Mouse (Mus musculus) C2C12 (cell line): Measurements from ENCODE around the gene Ankrd65. TPM values are rescaled to one million over a fixed set of nuclear protein-coding genes. Genes with fewer than 3 reads are reported as not detected.

Source experiments
- H3K27me3 ChIP-seq: one replicate; pipeline ENCODE4 v1.6.1; 2011; ENCODE audit not compliant: control insufficient read depth, insufficient read depth, insufficient read length
- H3K36me3 ChIP-seq: one replicate; pipeline ENCODE4 v1.6.1; 2011; ENCODE audit not compliant: control insufficient read depth, insufficient read depth
- H3K4me3 ChIP-seq: one replicate; pipeline ENCODE4 v1.5.1; 2011; ENCODE audit warnings: mild to moderate bottlenecking, control low read depth; ENCODE audit not compliant: poor library complexity, insufficient read depth, severe bottlenecking
- H3K79me2 ChIP-seq: one replicate; pipeline ENCODE4 v1.6.1; 2011; ENCODE audit not compliant: control insufficient read depth, insufficient read depth
- H3K79me3 ChIP-seq: one replicate; pipeline ENCODE4 v1.6.1; 2011; ENCODE audit warnings: low read depth, control low read depth
- H3ac ChIP-seq: one replicate; pipeline ENCODE3; 2011; ENCODE audit warnings: low read depth; ENCODE audit not compliant: control insufficient read depth, insufficient read length
- CEBPB ChIP-seq: IDR thresholded peaks from one replicate; pipeline ENCODE4 v1.6.1; 2011; ENCODE audit warnings: low read depth, mild to moderate bottlenecking, control low read depth, moderate library complexity
- CTCF ChIP-seq: IDR thresholded peaks from one replicate; pipeline ENCODE4 v1.5.1; 2011; ENCODE audit not compliant: control insufficient read depth, insufficient read depth, insufficient read length
- FOSL1 ChIP-seq: IDR thresholded peaks from one replicate; pipeline ENCODE4 v1.8.0; 2011; ENCODE audit warnings: mild to moderate bottlenecking, low read length; ENCODE audit not compliant: poor library complexity, insufficient read depth, severe bottlenecking
- MAX ChIP-seq: IDR thresholded peaks from one replicate; pipeline ENCODE4 v1.6.1; 2011; ENCODE audit warnings: mild to moderate bottlenecking, control low read depth
- MYOD1 ChIP-seq: IDR thresholded peaks from one replicate; pipeline ENCODE4 v1.6.1; 2011; ENCODE audit warnings: low read depth; ENCODE audit not compliant: control insufficient read depth, insufficient read length
- MYOG ChIP-seq: IDR thresholded peaks from one replicate; pipeline ENCODE4 v1.6.1; 2011; ENCODE audit not compliant: control insufficient read depth, insufficient read length; ENCODE audit errors: extremely low read depth
- USF1 ChIP-seq: IDR thresholded peaks from one replicate; pipeline ENCODE4 v1.6.1; 2011; ENCODE audit warnings: low read depth, mild to moderate bottlenecking, control low read depth, moderate library complexity
- polyA plus RNA-seq: library from polyadenylated mRNA; unstranded; fragments of >200 nt; fragmentation: generic; extraction: Trizol; gene quantifications from one replicate; pipeline ENCODE4 v1.2.1, GENCODE M21; 2012; ENCODE audit warnings: missing spikeins

The Ankrd65 gene
- polyA plus RNA-seq, 1 experiment = not detected

DNA sequence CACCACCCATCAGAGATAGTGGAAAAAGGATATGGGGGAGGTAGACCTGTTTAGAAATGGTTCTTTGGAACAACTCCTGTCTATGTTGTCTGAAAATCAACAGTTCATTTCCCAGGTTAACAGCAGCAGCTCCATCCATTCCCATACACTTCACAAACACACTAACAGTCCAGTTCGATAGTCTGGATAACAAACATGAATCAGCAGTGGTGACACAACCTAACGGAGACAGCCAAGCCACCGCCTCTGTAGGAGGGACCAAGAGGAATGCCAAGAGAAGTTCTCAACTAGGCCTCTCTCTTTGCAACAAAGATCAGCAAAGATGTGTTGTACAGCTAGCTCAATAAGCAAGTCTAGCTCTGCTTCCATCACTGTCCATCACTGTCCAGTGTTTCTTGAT, 27.9 kb upstream of the Ankrd65 start:
- Histone ChIP-seq H3K79me3 (peaks cover 32% of the 10 kb centered on the region), H3K4me3 (no peak overlapping the region), H3K36me3 (peaks cover 18% of the 10 kb centered on the region), H3ac (no peak overlapping the region), H3K79me2 (peaks cover 45% of the 10 kb centered on the region), H3K27me3 (no peaks in the 10 kb centered on the region)
- TF ChIP-seq MYOD1 (no peak), FOSL1 (no peak), USF1 (no peak), CTCF (no peak), CEBPB (no peak), MYOG (no peak), MAX (no peak)

DNA sequence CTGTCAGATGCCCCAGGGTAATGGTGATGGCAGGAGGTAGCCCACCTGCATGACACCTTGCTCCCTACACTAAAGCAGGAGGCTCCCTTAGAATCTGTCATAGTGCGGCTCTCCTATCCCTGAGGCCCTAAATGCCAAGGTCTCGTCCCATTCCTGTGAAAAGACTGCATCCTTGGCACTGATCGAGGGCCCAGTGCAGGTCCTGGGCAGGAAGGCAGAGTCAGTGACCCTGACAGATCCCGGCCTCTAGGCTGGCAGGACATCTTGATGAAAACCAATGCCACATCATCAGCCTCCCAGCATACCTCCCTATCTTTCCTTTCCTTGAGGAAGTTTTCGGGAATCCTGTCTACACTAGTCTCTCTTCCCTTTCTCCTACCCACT, 20.8 kb upstream of the Ankrd65 start:
- TF ChIP-seq MYOG (no peak), CEBPB (no peak), MAX (no peak), FOSL1 (no peak), USF1 (no peak), CTCF (no peak), MYOD1 (no peak)
- H3K79me2 ChIP-seq = no peaks in the 10 kb centered on the region
- no peaks in the 10 kb centered on the region for H3K27me3 ChIP-seq
- H3K4me3 ChIP-seq = peak overlapping the region; percentile 30
- no peaks in the 10 kb centered on the region for H3K79me3 ChIP-seq
- no peaks in the 10 kb centered on the region for H3K36me3 ChIP-seq
- peak overlapping the region; percentile 40 for H3ac ChIP-seq

DNA sequence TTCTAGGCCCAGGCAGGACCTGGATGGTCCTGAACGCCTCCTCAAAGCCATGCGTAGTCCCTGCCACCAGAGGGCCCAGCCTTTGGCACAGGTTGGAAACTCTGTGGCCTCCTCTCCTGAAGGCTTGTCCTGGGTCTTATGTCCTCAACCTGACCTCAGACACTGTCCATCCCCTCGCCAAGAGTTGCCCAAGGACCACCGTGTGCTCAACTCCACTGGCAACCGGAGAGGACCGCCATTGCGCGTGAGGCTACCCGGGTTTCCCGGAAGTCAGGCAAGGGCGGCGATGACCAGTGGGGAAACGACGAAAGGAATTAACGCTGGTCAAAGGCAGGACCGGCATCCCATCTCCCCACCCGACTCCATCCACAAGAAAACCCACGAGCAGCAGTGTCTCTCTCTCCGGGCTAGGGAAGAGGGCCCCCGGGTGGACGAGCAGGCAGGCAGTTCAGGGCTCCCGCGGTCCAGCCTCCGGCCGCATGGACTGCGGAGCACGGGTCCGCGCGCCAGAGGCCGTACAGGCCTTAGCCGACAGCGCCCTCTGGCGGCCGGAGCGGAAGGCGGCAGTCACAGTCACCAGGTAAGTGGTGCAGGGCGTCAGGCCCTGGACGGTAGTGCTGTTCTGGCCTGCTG, 20.2 kb upstream of the Ankrd65 start:
- TF ChIP-seq CTCF (peak; percentile 99), MAX (peak; percentile 67), USF1 (no peak)
- Histone ChIP-seq H3K27me3 (no peaks in the 10 kb centered on the region), H3ac (peak overlapping the region; percentile 72), H3K36me3 (no peaks in the 10 kb centered on the region), H3K4me3 (peak overlapping the region; percentile 30), H3K79me3 (no peaks in the 10 kb centered on the region), H3K79me2 (no peaks in the 10 kb centered on the region)

DNA sequence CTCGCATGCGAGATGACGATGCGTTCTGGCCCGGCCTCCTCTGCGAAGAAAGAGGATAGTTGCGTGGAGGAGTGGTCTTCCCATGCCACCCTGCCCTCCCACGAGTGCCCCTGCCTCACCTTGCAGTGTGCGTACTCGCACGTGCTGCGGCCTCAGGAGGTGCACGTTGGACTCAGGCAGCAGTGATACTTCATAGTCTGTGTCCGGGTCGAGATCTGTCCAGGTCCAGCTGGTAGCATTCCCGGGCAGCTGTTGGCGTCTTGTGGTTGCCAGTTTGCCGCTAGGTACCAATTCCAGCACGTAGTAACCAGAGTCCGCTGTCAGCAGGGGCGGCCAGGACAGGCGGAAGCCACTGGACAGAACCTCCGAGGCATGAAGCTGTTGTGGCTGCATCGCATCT, 19.6 kb upstream of the Ankrd65 start:
- Histone ChIP-seq H3K4me3 (no peak overlapping the region), H3K27me3 (no peaks in the 10 kb centered on the region), H3K79me2 (no peaks in the 10 kb centered on the region), H3K79me3 (no peaks in the 10 kb centered on the region), H3K36me3 (no peaks in the 10 kb centered on the region), H3ac (peak overlapping the region; percentile 14)
- no peak for TF ChIP-seq MYOD1
- TF ChIP-seq CTCF = no peak
- TF ChIP-seq MAX = no peak
- TF ChIP-seq USF1 = no peak
- TF ChIP-seq MYOG = no peak
- TF ChIP-seq FOSL1 = no peak
- no peak for TF ChIP-seq CEBPB

DNA sequence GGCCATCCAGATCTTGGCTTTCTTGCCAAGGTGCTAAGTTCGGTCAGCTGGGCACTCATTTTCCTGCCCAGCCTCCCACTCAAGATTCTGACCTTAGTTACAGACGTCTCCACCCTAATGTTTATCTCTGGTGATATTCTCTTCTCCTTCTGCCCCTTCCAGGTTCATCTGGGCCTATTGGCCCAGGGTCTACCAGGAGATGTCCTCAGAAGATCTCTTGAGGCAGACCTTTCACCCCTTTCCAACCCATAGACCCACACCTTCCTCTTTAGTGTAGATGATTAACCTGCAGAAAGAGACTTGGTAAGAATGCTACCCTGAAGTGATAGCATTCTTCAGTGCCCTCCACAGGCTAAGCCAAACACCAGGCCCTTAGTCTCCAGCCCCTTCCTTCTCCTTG, 18.5 kb upstream of the Ankrd65 start:
- H3K79me2 ChIP-seq = no peaks in the 10 kb centered on the region
- H3K27me3 ChIP-seq = no peaks in the 10 kb centered on the region
- TF ChIP-seq FOSL1 = no peak
- TF ChIP-seq CEBPB = no peak
- no peak for TF ChIP-seq MAX
- no peak for TF ChIP-seq MYOD1

DNA sequence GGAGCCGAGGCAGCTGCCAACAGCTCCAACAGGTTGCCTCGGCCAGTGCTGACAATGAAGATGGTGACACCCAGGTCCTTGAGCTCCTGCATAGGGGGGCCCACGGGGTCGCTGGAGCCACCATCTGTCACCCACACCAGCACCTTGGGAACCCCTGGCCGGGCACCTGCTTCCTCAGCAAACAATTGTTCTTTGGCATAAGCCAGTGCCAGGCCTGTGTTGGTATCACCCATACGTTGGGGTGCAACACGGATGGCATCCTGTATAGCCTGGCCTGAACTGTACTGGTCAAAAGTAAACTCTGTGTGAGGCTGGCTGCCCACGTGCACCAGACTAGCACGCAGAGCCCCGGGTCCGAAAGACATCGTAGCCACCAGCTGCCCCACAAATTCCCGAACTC, 17.5 kb upstream of the Ankrd65 start:
- no peaks in the 10 kb centered on the region for H3K36me3 ChIP-seq
- no peaks in the 10 kb centered on the region for H3K79me3 ChIP-seq
- no peak overlapping the region for H3ac ChIP-seq
- no peak for TF ChIP-seq MAX
- TF ChIP-seq FOSL1 = no peak
- TF ChIP-seq MYOG = no peak
- TF ChIP-seq USF1 = no peak
- no peak for TF ChIP-seq CEBPB
- no peak for TF ChIP-seq MYOD1
- TF ChIP-seq CTCF = no peak
- no peak overlapping the region for H3K4me3 ChIP-seq
- H3K79me2 ChIP-seq = no peaks in the 10 kb centered on the region
- H3K27me3 ChIP-seq = no peaks in the 10 kb centered on the region

More for the DNA sequence above, 18.5 kb upstream of the Ankrd65 start:
- H3K36me3 ChIP-seq = no peaks in the 10 kb centered on the region
- no peak overlapping the region for H3K4me3 ChIP-seq
- H3K79me3 ChIP-seq = no peaks in the 10 kb centered on the region
- no peak overlapping the region for H3ac ChIP-seq
